Mouse (Mus musculus): ENCODE measurements around the gene Tdp2. TPM values are rescaled to one million over a fixed set of nuclear protein-coding genes. Genes with fewer than 3 reads are reported as not detected.

Gene Tdp2
- polyA plus RNA-seq, 1 experiment from 2014 or later, result 83.7 TPM

DNA sequence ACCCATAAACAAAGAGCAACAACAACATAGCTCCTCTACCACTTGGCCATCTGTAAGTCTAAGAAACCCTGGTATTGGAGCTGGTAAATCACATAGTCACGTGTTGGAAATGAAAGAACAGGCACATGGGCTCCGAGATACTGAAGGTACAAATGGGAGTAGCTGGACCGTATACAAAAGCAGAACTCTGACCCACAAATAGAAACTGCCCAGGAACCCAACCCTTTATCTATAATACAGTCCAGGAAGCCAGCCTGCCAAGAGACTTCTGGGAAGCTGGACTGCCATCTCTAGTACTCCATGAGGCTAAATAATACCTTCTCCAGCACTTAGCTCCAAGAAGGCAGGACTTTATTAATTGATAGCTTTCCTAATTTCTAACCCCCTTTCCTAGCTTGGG, 21.1 kb downstream of the Tdp2 start:
- no peak overlapping the region for H3K4me2 ChIP-seq (ENCODE audit: low read depth, low read length)
- WGBS, result 84% methylated on average over 3 of the region's 3 CpGs
- no peaks in the 10 kb centered on the region for H3K27me3 ChIP-seq (ENCODE audit: control insufficient read depth, insufficient read depth, low read length)
- ATAC-seq (replicated peaks; ENCODE audit: insufficient number of reproducible peaks, low FRiP score, low TSS enrichment, low read depth) (no peak), DNase-seq (ENCODE audit: low spot score) (no peak)
- H3K9ac ChIP-seq (replicated peaks; ENCODE audit: low read length), result no peak overlapping the region
- no peaks in the 10 kb centered on the region for H3K36me3 ChIP-seq (replicated peaks; ENCODE audit: control insufficient read depth, insufficient read depth, low read depth, low read length)
- H3K4me3 ChIP-seq (ENCODE audit: low read depth, low read length), result no peak overlapping the region
- H3K4me1 ChIP-seq (ENCODE audit: control insufficient read depth, insufficient read depth, low read length), result no peaks in the 10 kb centered on the region
- no peak overlapping the region for H3K27ac ChIP-seq (replicated peaks; ENCODE audit: low read depth, low read length)
- H3K9me3 ChIP-seq (replicated peaks; ENCODE audit: control insufficient read depth, low read length), result no peaks in the 10 kb centered on the region

GRCm38 (mm10) chr13:24859115-24859514, 27.6 kb downstream of the Tdp2 start:
- H3K27me3 ChIP-seq (ENCODE audit: control insufficient read depth, insufficient read depth, low read length), result no peaks in the 10 kb centered on the region
- no peak overlapping the region for H3K9ac ChIP-seq (replicated peaks; ENCODE audit: low read length)
- DNase-seq (ENCODE audit: low spot score), result no peak
- no peaks in the 10 kb centered on the region for H3K9me3 ChIP-seq (replicated peaks; ENCODE audit: control insufficient read depth, low read length)
- H3K36me3 ChIP-seq (replicated peaks; ENCODE audit: control insufficient read depth, insufficient read depth, low read depth, low read length), result no peaks in the 10 kb centered on the region
- ATAC-seq (replicated peaks; ENCODE audit: insufficient number of reproducible peaks, low FRiP score, low TSS enrichment, low read depth), result no peak
- H3K27ac ChIP-seq (replicated peaks; ENCODE audit: low read depth, low read length), result no peak overlapping the region
- no peaks in the 10 kb centered on the region for H3K4me1 ChIP-seq (ENCODE audit: control insufficient read depth, insufficient read depth, low read length)
- H3K4me3 ChIP-seq (ENCODE audit: low read depth, low read length), result no peak overlapping the region
- no peak overlapping the region for H3K4me2 ChIP-seq (ENCODE audit: low read depth, low read length)

- no peaks in the 10 kb centered on the region for H3K4me1 ChIP-seq (ENCODE audit: control insufficient read depth, insufficient read depth, low read length)
- 79% methylated on average over 12 of the region's 12 CpGs for WGBS
- DNase-seq (ENCODE audit: low spot score) (no peak), ATAC-seq (replicated peaks; ENCODE audit: insufficient number of reproducible peaks, low FRiP score, low TSS enrichment, low read depth) (no peak)
- H3K36me3 ChIP-seq (replicated peaks; ENCODE audit: control insufficient read depth, insufficient read depth, low read depth, low read length), result no peaks in the 10 kb centered on the region
- no peak overlapping the region for H3K27ac ChIP-seq (replicated peaks; ENCODE audit: low read depth, low read length)
- no peak overlapping the region for H3K4me2 ChIP-seq (ENCODE audit: low read depth, low read length)
- no peak overlapping the region for H3K9ac ChIP-seq (replicated peaks; ENCODE audit: low read length)
- H3K4me3 ChIP-seq (ENCODE audit: low read depth, low read length), result no peak overlapping the region
- no peaks in the 10 kb centered on the region for H3K9me3 ChIP-seq (replicated peaks; ENCODE audit: control insufficient read depth, low read length)
- no peaks in the 10 kb centered on the region for H3K27me3 ChIP-seq (ENCODE audit: control insufficient read depth, insufficient read depth, low read length)
Observed at GRCm38 (mm10) chr13:24861084-24861483, 29.6 kb downstream of the Tdp2 start.

GRCm38 (mm10) chr13:24862021-24862420, 30.5 kb downstream of the Tdp2 start:
- H3K27me3 ChIP-seq (ENCODE audit: control insufficient read depth, insufficient read depth, low read length), result no peaks in the 10 kb centered on the region
- ATAC-seq (replicated peaks; ENCODE audit: insufficient number of reproducible peaks, low FRiP score, low TSS enrichment, low read depth) (no peak), DNase-seq (ENCODE audit: low spot score) (no peak)
- no peaks in the 10 kb centered on the region for H3K4me1 ChIP-seq (ENCODE audit: control insufficient read depth, insufficient read depth, low read length)
- no peaks in the 10 kb centered on the region for H3K9me3 ChIP-seq (replicated peaks; ENCODE audit: control insufficient read depth, low read length)
- H3K4me3 ChIP-seq (ENCODE audit: low read depth, low read length), result no peak overlapping the region
- H3K9ac ChIP-seq (replicated peaks; ENCODE audit: low read length), result no peak overlapping the region
- no peak overlapping the region for H3K27ac ChIP-seq (replicated peaks; ENCODE audit: low read depth, low read length)
- no peak overlapping the region for H3K4me2 ChIP-seq (ENCODE audit: low read depth, low read length)
- WGBS, result 78% methylated on average over 7 of the region's 7 CpGs
- no peaks in the 10 kb centered on the region for H3K36me3 ChIP-seq (replicated peaks; ENCODE audit: control insufficient read depth, insufficient read depth, low read depth, low read length)

DNA sequence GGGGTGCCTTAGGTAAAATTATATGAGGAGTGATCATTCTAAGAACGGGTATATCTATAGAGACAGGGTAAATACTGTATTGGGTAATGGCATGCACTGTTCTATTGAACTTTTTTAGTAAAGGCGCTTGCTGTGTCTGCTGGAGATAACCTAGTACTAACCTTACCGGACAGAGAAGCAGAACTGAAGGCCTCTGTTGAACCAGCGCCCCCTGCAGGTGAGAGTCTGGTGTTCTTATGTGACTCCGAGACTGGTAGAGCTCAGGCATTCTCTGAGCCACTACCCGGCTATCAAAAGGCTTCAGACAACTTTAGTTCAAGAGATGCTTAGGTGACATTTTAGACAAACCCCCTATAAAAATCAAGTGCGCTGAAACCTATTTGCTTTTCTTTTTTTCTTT, 31.0 kb downstream of the Tdp2 start:
- Histone ChIP-seq H3K36me3 (replicated peaks; ENCODE audit: control insufficient read depth, insufficient read depth, low read depth, low read length) (no peaks in the 10 kb centered on the region), H3K9me3 (replicated peaks; ENCODE audit: control insufficient read depth, low read length) (no peaks in the 10 kb centered on the region), H3K4me3 (ENCODE audit: low read depth, low read length) (no peak overlapping the region), H3K27ac (replicated peaks; ENCODE audit: low read depth, low read length) (no peak overlapping the region), H3K4me1 (ENCODE audit: control insufficient read depth, insufficient read depth, low read length) (no peaks in the 10 kb centered on the region), H3K9ac (replicated peaks; ENCODE audit: low read length) (no peak overlapping the region), H3K27me3 (ENCODE audit: control insufficient read depth, insufficient read depth, low read length) (no peaks in the 10 kb centered on the region), H3K4me2 (ENCODE audit: low read depth, low read length) (no peak overlapping the region)
- ATAC-seq (replicated peaks; ENCODE audit: insufficient number of reproducible peaks, low FRiP score, low TSS enrichment, low read depth) (no peak), DNase-seq (ENCODE audit: low spot score) (peak; percentile 38)
- 62% methylated on average over 7 of the region's 7 CpGs for WGBS

GRCm38 (mm10) chr13:24866430-24867402, 35.2 kb downstream of the Tdp2 start:
- Histone ChIP-seq H3K27ac (replicated peaks; ENCODE audit: low read depth, low read length) (no peak overlapping the region), H3K9me3 (replicated peaks; ENCODE audit: control insufficient read depth, low read length) (no peaks in the 10 kb centered on the region), H3K36me3 (replicated peaks; ENCODE audit: control insufficient read depth, insufficient read depth, low read depth, low read length) (no peaks in the 10 kb centered on the region), H3K9ac (replicated peaks; ENCODE audit: low read length) (no peak overlapping the region), H3K27me3 (ENCODE audit: control insufficient read depth, insufficient read depth, low read length) (no peaks in the 10 kb centered on the region), H3K4me3 (ENCODE audit: low read depth, low read length) (no peak overlapping the region), H3K4me2 (ENCODE audit: low read depth, low read length) (no peak overlapping the region), H3K4me1 (ENCODE audit: control insufficient read depth, insufficient read depth, low read length) (no peaks in the 10 kb centered on the region)
- DNase-seq (ENCODE audit: low spot score) (no peak), ATAC-seq (replicated peaks; ENCODE audit: insufficient number of reproducible peaks, low FRiP score, low TSS enrichment, low read depth) (no peak)
- WGBS, result 57% methylated on average over 9 of the region's 9 CpGs

- H3K27me3 ChIP-seq (ENCODE audit: control insufficient read depth, insufficient read depth, low read length), result no peaks in the 10 kb centered on the region
- no peaks in the 10 kb centered on the region for H3K4me1 ChIP-seq (ENCODE audit: control insufficient read depth, insufficient read depth, low read length)
- no peak overlapping the region for H3K27ac ChIP-seq (replicated peaks; ENCODE audit: low read depth, low read length)
- no peaks in the 10 kb centered on the region for H3K36me3 ChIP-seq (replicated peaks; ENCODE audit: control insufficient read depth, insufficient read depth, low read depth, low read length)
- H3K9me3 ChIP-seq (replicated peaks; ENCODE audit: control insufficient read depth, low read length), result no peaks in the 10 kb centered on the region
- ATAC-seq (replicated peaks; ENCODE audit: insufficient number of reproducible peaks, low FRiP score, low TSS enrichment, low read depth), result no peak
- DNase-seq (ENCODE audit: low spot score), result no peak
- H3K4me2 ChIP-seq (ENCODE audit: low read depth, low read length), result no peak overlapping the region
- no peak overlapping the region for H3K9ac ChIP-seq (replicated peaks; ENCODE audit: low read length)
- 85% methylated on average over 10 of the region's 10 CpGs for WGBS
- no peak overlapping the region for H3K4me3 ChIP-seq (ENCODE audit: low read depth, low read length)
Observed at GRCm38 (mm10) chr13:24867789-24868188, 36.3 kb downstream of the Tdp2 start.

DNA sequence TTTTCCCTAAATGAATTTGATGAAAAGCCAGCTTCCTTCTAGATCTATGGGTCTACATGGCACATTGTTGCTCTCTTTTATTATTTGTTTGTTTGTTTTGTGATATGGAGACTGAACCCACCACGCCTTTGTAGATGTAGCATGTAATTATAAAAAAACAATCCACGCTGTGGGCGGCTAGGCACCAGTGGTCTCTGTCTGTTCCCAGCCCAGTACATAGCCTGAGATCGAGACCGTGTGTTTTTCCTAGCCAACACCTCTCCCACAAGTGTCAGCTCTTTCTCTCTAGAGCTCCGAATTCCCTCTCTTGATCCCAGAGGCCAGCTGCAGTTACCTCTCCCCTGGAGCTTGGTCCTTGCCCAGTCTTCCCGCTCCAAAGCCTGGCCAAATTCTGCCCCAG, 36.8 kb downstream of the Tdp2 start:
- WGBS, result 85% methylated on average over 7 of the region's 7 CpGs
- no peak overlapping the region for H3K4me2 ChIP-seq (ENCODE audit: low read depth, low read length)
- ATAC-seq (replicated peaks; ENCODE audit: insufficient number of reproducible peaks, low FRiP score, low TSS enrichment, low read depth) (no peak), DNase-seq (ENCODE audit: low spot score) (no peak)
- no peak overlapping the region for H3K27ac ChIP-seq (replicated peaks; ENCODE audit: low read depth, low read length)
- H3K9ac ChIP-seq (replicated peaks; ENCODE audit: low read length), result no peak overlapping the region
- H3K4me1 ChIP-seq (ENCODE audit: control insufficient read depth, insufficient read depth, low read length), result no peaks in the 10 kb centered on the region
- H3K9me3 ChIP-seq (replicated peaks; ENCODE audit: control insufficient read depth, low read length), result no peaks in the 10 kb centered on the region
- no peaks in the 10 kb centered on the region for H3K27me3 ChIP-seq (ENCODE audit: control insufficient read depth, insufficient read depth, low read length)
- H3K4me3 ChIP-seq (ENCODE audit: low read depth, low read length), result no peak overlapping the region
- H3K36me3 ChIP-seq (replicated peaks; ENCODE audit: control insufficient read depth, insufficient read depth, low read depth, low read length), result no peaks in the 10 kb centered on the region

All from embryonic facial prominence, embryonic 11.5 days (tissue).